Mouse (Mus musculus) thymus, adult 2 months (tissue): ENCODE results near the gene Pou3f1. TPM values are rescaled to one million over a fixed set of nuclear protein-coding genes. Genes with fewer than 3 reads are reported as not detected.

Experiments used
- DNase-seq: peaks from one replicate; pipeline ENCODE4 v3.0.0; 2021
- H3K27ac ChIP-seq: fragments of 200-500 bp; 2 replicates; pipeline ENCODE4 v1.5.1; 2012; ENCODE audit warnings: low read length, control low read depth; ENCODE audit not compliant: control insufficient read depth, insufficient read depth
- H3K27me3 ChIP-seq: fragments of 200-500 bp; 2 replicates; pipeline ENCODE4 v1.6.1; 2012; ENCODE audit warnings: mild to moderate bottlenecking, low read length, moderate library complexity, mixed read lengths; ENCODE audit not compliant: control insufficient read depth, insufficient read depth
- H3K36me3 ChIP-seq: fragments of 200-500 bp; 2 replicates; pipeline ENCODE4 v1.6.1; 2012; ENCODE audit warnings: mild to moderate bottlenecking, low read length, moderate library complexity; ENCODE audit not compliant: control insufficient read depth, insufficient read depth
- H3K4me1 ChIP-seq: fragments of 200-500 bp; replicated peaks from 2 replicates; pipeline ENCODE4 v1.6.1; 2012; ENCODE audit warnings: low read length; ENCODE audit not compliant: control insufficient read depth, insufficient read depth
- H3K4me3 ChIP-seq: fragments of 200-500 bp; 2 replicates; pipeline ENCODE4 v1.5.1; 2012; ENCODE audit warnings: mild to moderate bottlenecking, low read length, control low read depth, moderate library complexity; ENCODE audit not compliant: control insufficient read depth, insufficient read depth
- CTCF ChIP-seq: fragments of 200-500 bp; IDR thresholded peaks from 2 replicates; pipeline ENCODE4 v1.5.1; 2012; ENCODE audit warnings: mild to moderate bottlenecking, control low read depth, low read length, moderate library complexity, borderline replicate concordance; ENCODE audit not compliant: control insufficient read depth, poor library complexity, insufficient read depth; ENCODE audit errors: extremely low read depth
- POLR2A ChIP-seq: fragments of 200-500 bp; IDR thresholded peaks from 2 replicates; pipeline ENCODE4 v1.6.1; 2012; ENCODE audit warnings: mild to moderate bottlenecking, low read length, control low read depth, moderate library complexity; ENCODE audit not compliant: control insufficient read depth, poor library complexity, insufficient read depth; ENCODE audit errors: extremely low read depth
- WGBS: fragments of 180-500 bp; shearing (Covaris S2); methylation state at CpG from one replicate; pipeline ENCODE4 v1.1.7; 2018; 5-methylcytosine and 5-hydroxymethylcytosine counted together
- polyA plus RNA-seq: library from polyadenylated mRNA; depleted of rRNA; stranded (reverse); fragments of >200 nt; gene quantifications from 2 replicates; pipeline ENCODE4 v1.2.3, GENCODE M21; 2012

The Pou3f1 gene
- polyA plus RNA-seq, 1 experiment, result 0.38 TPM

DNA sequence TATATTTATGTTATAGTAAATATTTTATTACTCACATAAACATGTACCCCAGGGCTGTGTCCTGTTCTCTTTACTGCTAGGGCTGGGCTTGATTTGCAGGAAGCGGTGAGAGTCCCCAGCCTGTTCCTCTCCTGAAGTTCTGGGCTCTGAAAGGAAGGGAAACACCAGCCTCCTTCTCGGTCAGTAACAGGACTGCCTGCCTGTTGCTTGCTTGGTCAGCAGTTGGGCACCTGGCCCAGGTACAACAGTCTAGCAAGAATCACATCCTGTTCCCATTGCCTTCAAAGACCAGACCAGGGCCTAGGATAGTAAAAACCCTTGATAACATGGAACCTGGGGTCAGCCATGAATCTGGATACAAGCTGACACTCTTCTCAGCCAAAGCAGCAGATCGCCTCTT, 4.0 kb downstream of the Pou3f1 start:
- WGBS, result 46% methylated on average over 3 of the region's 3 CpGs
- Histone ChIP-seq H3K27ac (no peak overlapping the region), H3K4me1 (peaks cover 12% of the 10 kb centered on the region), H3K27me3 (peaks cover 32% of the 10 kb centered on the region), H3K4me3 (no peak overlapping the region), H3K36me3 (no peaks in the 10 kb centered on the region)
- no peak for DNase-seq
- TF ChIP-seq CTCF, result no peak
- no peak for TF ChIP-seq POLR2A

DNA sequence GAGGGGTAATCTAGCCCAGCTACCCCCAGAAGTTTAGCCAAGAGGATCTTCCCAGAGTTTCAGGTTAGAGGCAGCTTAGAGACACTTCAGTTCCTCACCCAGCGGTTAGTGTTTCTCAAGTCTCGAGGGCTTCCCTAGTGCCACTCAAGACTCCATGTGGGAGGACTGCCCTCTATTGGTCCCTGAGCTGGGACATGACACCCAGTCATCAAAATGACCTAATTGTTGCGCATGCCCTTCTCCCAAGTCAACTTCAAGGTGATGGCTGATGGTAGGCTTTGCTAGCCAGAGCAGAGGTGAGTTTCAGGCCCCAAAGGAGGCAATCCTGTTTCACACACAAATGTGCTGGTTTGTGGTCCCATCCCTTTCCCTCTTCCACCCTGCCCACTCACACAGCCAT, 6.4 kb downstream of the Pou3f1 start:
- 35% methylated on average over 3 of the region's 3 CpGs for WGBS
- no peak for TF ChIP-seq CTCF
- no peak for TF ChIP-seq POLR2A

DNA sequence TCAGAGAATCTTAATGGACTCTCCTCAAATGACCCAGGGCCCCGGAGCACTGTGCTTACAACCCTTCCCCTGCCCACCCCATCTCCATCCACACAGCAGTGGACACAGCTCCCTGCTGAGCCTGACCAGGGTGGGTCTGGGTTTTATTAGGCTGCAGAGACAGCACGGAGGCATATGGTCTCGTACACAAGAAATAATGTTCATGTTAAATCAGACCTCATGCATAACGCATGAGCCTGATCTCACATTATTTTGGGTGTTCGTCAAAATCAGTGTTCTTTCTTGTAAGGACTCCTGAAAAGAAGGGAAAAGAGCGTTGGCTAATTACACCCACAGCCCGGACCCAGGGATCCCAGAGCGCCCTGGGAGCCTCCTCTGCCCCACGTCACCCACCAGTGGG, 7.6 kb downstream of the Pou3f1 start:
- Histone ChIP-seq H3K36me3 (no peaks in the 10 kb centered on the region), H3K4me3 (no peak overlapping the region), H3K4me1 (no peaks in the 10 kb centered on the region), H3K27ac (no peak overlapping the region), H3K27me3 (peaks cover 11% of the 10 kb centered on the region)
- no peak for DNase-seq
- 87% methylated on average over 9 of the region's 9 CpGs for WGBS
- TF ChIP-seq CTCF, result no peak
- no peak for TF ChIP-seq POLR2A

More for the DNA sequence above, 6.4 kb downstream of the Pou3f1 start:
- Histone ChIP-seq H3K27ac (no peak overlapping the region), H3K4me3 (no peak overlapping the region), H3K27me3 (peaks cover 18% of the 10 kb centered on the region), H3K36me3 (no peaks in the 10 kb centered on the region), H3K4me1 (peaks cover 7% of the 10 kb centered on the region)
- DNase-seq, result no peak

DNA sequence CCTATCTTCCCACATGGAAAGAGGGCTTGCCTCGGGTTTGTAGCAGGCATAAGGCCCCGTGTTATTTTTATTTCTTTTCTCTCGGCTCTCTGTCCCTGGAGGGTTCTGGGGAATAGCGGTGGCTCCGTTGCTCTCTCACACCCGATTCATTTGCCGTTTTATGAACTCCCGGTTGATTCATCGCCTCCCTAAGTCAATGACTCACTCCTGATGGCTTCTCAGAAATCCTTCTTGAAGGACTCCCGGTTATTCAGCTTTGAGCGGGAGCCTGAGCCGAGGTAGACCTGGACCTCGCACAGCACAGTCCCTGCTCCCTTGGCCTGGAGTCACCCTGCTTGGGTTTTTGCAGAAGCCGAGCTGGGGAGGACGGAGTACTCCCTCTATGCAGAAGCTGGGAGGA, 8.0 kb downstream of the Pou3f1 start:
- no peaks in the 10 kb centered on the region for H3K4me1 ChIP-seq
- TF ChIP-seq POLR2A, result no peak
- 77% methylated on average over 15 of the region's 15 CpGs for WGBS
- no peak overlapping the region for H3K4me3 ChIP-seq
- no peak overlapping the region for H3K27ac ChIP-seq
- no peaks in the 10 kb centered on the region for H3K36me3 ChIP-seq
- peaks cover 9% of the 10 kb centered on the region for H3K27me3 ChIP-seq
- no peak for DNase-seq

DNA sequence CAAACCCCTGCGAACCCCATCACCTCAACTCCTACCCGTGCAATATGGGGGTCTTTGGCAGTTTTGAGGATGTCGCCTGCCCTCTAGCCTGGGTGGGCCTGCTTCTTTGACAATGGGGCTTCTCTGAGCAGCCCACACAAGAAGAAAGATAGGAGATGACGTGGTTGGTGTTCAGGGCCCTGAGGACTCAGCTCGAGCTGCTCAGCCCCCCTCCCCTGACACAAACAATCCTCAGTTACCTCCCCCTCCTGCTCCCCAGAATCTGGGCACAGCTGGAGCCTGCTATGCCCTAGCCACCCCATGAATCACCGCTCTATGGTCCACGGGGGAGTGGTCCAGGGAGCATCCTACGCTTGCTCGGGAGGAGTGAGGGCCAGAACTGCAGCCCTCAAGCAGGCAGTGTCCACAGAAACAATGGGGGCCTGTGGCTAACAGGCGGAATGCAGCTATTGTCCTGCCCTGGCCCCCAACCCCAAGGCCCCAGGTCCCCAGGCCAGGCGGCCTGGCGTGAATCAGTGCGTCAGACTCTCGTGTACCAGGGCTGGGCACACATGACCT, 10.9 kb downstream of the Pou3f1 start:
- Histone ChIP-seq H3K36me3 (no peaks in the 10 kb centered on the region), H3K4me3 (no peak overlapping the region), H3K27me3 (peaks cover 3% of the 10 kb centered on the region; the same call in 1 of the 2 replicates), H3K27ac (no peak overlapping the region), H3K4me1 (no peaks in the 10 kb centered on the region)
- no peak for DNase-seq
- 65% methylated on average over 14 of the region's 14 CpGs for WGBS
- TF ChIP-seq CTCF (no peak), POLR2A (no peak)

DNA sequence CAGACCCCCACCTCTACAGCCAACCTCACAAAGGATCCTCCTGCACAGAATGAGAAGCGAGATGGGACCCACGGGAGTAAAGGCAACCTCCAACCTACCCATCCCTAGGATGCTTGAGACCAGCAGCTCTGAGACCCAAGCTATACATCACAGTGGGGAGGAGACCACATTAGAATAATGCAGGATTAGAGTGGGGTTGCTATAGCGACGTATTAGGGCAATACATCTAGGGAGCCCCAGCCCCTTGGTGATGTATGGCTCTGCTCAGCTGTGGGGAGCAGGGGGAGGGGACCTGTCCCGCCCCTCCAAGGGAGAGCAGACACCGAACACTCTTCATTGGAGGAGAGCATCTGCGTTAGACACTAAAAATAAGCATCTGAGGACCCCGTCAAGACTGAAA, 11.5 kb downstream of the Pou3f1 start:
- 21% methylated on average over 8 of the region's 8 CpGs for WGBS
- peaks cover 2% of the 10 kb centered on the region; the same call in 1 of the 2 replicates for H3K27me3 ChIP-seq

DNA sequence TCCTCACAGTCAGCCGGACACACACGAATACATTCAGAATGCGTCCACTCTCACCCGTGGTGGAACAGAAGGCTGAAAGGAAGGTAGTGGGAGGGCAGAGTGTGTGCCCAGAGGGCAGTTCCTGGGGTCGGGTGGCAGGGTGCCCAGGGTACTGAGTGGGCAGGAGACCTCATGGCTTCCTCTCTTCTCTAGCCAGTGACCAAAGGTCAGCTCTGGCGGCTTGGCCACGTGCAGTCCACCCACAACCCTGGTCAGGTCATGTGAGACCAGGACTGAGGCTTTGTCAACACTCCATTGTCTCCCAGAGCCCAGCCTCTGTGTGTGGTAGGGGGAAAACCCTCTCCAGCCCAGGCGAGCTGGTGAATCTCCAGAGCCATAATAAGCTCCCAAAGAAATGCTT, 13.6 kb downstream of the Pou3f1 start:
- Histone ChIP-seq H3K36me3 (no peaks in the 10 kb centered on the region), H3K4me3 (no peak overlapping the region), H3K27ac (no peak overlapping the region), H3K4me1 (no peaks in the 10 kb centered on the region), H3K27me3 (peaks cover 2% of the 10 kb centered on the region; the same call in 1 of the 2 replicates)
- 72% methylated on average over 8 of the region's 8 CpGs for WGBS
- TF ChIP-seq POLR2A (no peak), CTCF (no peak)
- no peak for DNase-seq

More for the DNA sequence above, 11.5 kb downstream of the Pou3f1 start:
- H3K4me1 ChIP-seq, result no peaks in the 10 kb centered on the region
- DNase-seq, result no peak
- H3K27ac ChIP-seq, result no peak overlapping the region
- no peak overlapping the region for H3K4me3 ChIP-seq
- TF ChIP-seq CTCF (no peak), POLR2A (no peak)
- no peaks in the 10 kb centered on the region for H3K36me3 ChIP-seq
